Mouse (Mus musculus) inflammation-experienced regulatory T-cells, adult 16 weeks (primary cell): ENCODE results near the gene Ube2t. TPM values are rescaled to one million over a fixed set of nuclear protein-coding genes. Genes with fewer than 3 reads are reported as not detected.

ENCODE experiments used
- polyA plus RNA-seq: library from polyadenylated mRNA; unstranded; fragments of 100-300 nt; shearing (Covaris generic); gene quantifications from one replicate; pipeline ENCODE4 v1.2.1, GENCODE M21; 2017

Gene Ube2t
- polyA plus RNA-seq: 15.6 TPM

GRCm38 (mm10) chr1:134962053-134962803 is at the start of gene Ube2t:
Gene Ube2t (plus strand): TSS chr1:134962565.

GRCm38 (mm10) chr1:134955637-134956176 is 6.7 kb upstream of the Ube2t start, which contains the start of gene Ppp1r12b:
Gene Ppp1r12b (minus strand): TSS chr1:134955942.

Other genes starting within 250 kb of the Ube2t start
- 4.5 TPM for gene Ppp1r12b, start 6.6 kb upstream of the Ube2t start, polyA plus RNA-seq
- gene Lgr6, start 142.7 kb downstream of the Ube2t start, polyA plus RNA-seq: 0.16 TPM
- gene Ptpn7, start 170.1 kb downstream of the Ube2t start, polyA plus RNA-seq: 344 TPM
- gene Arl8a, start 184.3 kb downstream of the Ube2t start, polyA plus RNA-seq: 12.4 TPM
- not detected for gene Gpr37l1, start 205.1 kb downstream of the Ube2t start, polyA plus RNA-seq